Comparison of ENCODE assay signal across 11 mouse cellular contexts in the genomic region with DNA sequence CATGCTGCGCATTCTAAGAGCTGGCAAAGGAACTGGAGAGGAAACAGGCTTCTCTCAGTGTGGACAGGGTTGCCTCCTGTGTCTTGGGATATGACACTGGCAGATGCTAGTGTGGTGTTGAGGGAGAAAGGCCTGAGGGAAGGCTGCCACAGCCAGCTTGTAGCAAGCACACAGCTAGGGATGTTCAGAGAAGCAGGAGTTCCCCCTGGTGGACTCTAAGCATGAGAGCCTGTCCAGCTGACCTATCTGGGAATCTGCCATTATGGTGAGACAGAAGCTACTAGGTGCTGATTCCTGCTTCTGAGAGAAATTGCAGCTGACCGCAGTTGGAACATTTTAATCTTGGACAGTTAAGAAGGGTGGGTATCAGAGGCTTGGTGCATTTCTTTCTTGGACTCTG. TPM values are rescaled to one million over a fixed set of nuclear protein-coding genes. Genes with fewer than 3 reads are reported as not detected.
A peak's percentile ranks its signal among the peaks of the same experiment; 100 is the strongest.
DNase-seq lines count a peak whose midpoint lies in the region; ATAC-seq and TF ChIP-seq lines count a peak whose summit lies in the region.
"Had no signal": no experiment of that assay in that cellular context is flagged by ENCODE, and none has a peak within 500 bp of the region (broad histone marks: within the 10 kb centered on the region; RNA-seq: fewer than 3 reads in every experiment).

No protein-coding gene starts in this region.

- no peak overlapping the region for H3K4me2 ChIP-seq in embryonic facial prominence, embryonic 11.5 days (ENCODE audit: low read depth, low read length)
- H3K4me2 ChIP-seq in midbrain, embryonic 14.5 days (ENCODE audit: low read length), result no peak overlapping the region
- no peak overlapping the region for H3K4me2 ChIP-seq in midbrain, embryonic 15.5 days
- no peak overlapping the region for H3K4me2 ChIP-seq in stomach, postnatal 0 days (replicated peaks; ENCODE audit: low read depth)
- H3K4me2 ChIP-seq: embryonic facial prominence, embryonic 13.5 days; limb, embryonic 15.5 days; stomach, embryonic 15.5 days had no signal

- H3K4me3 ChIP-seq in embryonic facial prominence, embryonic 11.5 days (ENCODE audit: low read depth, low read length), result no peak overlapping the region
- no peak overlapping the region for H3K4me3 ChIP-seq in embryonic facial prominence, embryonic 10.5 days
- H3K4me3 ChIP-seq in midbrain, embryonic 14.5 days (replicated peaks; ENCODE audit: low read depth, low read length), result no peak overlapping the region
- no peak overlapping the region for H3K4me3 ChIP-seq in midbrain, embryonic 15.5 days
- H3K4me3 ChIP-seq in hindbrain, embryonic 10.5 days, result no peak overlapping the region
- H3K4me3 ChIP-seq in stomach, postnatal 0 days (ENCODE audit: low read depth, low read length), result no peak overlapping the region
- H3K4me3 ChIP-seq: embryonic facial prominence, embryonic 13.5 days; limb, embryonic 15.5 days; stomach, embryonic 15.5 days had no signal

- no peaks in the 10 kb centered on the region for H3K9me3 ChIP-seq in embryonic facial prominence, embryonic 11.5 days (replicated peaks; ENCODE audit: control insufficient read depth, low read length)
- H3K9me3 ChIP-seq in embryonic facial prominence, embryonic 10.5 days, result no peaks in the 10 kb centered on the region
- no peaks in the 10 kb centered on the region for H3K9me3 ChIP-seq in midbrain, embryonic 14.5 days (ENCODE audit: control insufficient read depth, low read length)
- no peaks in the 10 kb centered on the region for H3K9me3 ChIP-seq in midbrain, embryonic 15.5 days
- no peaks in the 10 kb centered on the region for H3K9me3 ChIP-seq in hindbrain, embryonic 10.5 days
- no peaks in the 10 kb centered on the region for H3K9me3 ChIP-seq in stomach, postnatal 0 days (ENCODE audit: control insufficient read depth, low read length)
- H3K9me3 ChIP-seq: embryonic facial prominence, embryonic 13.5 days; limb, embryonic 15.5 days; stomach, embryonic 15.5 days had no signal

- no peak overlapping the region for H3K9ac ChIP-seq in embryonic facial prominence, embryonic 11.5 days (replicated peaks; ENCODE audit: low read length)
- no peak overlapping the region for H3K9ac ChIP-seq in midbrain, embryonic 14.5 days (replicated peaks; ENCODE audit: low read length)
- no peak overlapping the region for H3K9ac ChIP-seq in midbrain, embryonic 15.5 days
- H3K9ac ChIP-seq in stomach, postnatal 0 days (ENCODE audit: low read length), result no peak overlapping the region
- H3K9ac ChIP-seq: embryonic facial prominence, embryonic 13.5 days; limb, embryonic 15.5 days; stomach, embryonic 15.5 days had no signal

- peak; percentile 8 for DNase-seq in embryonic facial prominence, embryonic 11.5 days (ENCODE audit: low spot score)
- no peak for DNase-seq in embryonic facial prominence, embryonic 10.5 days (ENCODE audit: low spot score)
- peak; percentile 59 for DNase-seq in midbrain, embryonic 14.5 days
- peak; percentile 25 for DNase-seq in hindbrain, embryonic 10.5 days (ENCODE audit: low spot score)
- DNase-seq in stomach, postnatal 0 days (ENCODE audit: low spot score), result no peak
- DNase-seq in thymus, postnatal 10 days (ENCODE audit: low spot score in 2 of 2), result no peak
- DNase-seq in urinary bladder, postnatal 10 days (ENCODE audit: low spot score), result no peak

- no peak overlapping the region for H3K27ac ChIP-seq in embryonic facial prominence, embryonic 11.5 days (replicated peaks; ENCODE audit: low read depth, low read length)
- H3K27ac ChIP-seq in embryonic facial prominence, embryonic 10.5 days (replicated peaks), result no peak overlapping the region
- no peak overlapping the region for H3K27ac ChIP-seq in midbrain, embryonic 14.5 days (replicated peaks; ENCODE audit: low read depth, low read length)
- no peak overlapping the region; the same call in 1 of the 2 replicates for H3K27ac ChIP-seq in midbrain, embryonic 15.5 days
- no peak overlapping the region; the same call in 1 of the 2 replicates for H3K27ac ChIP-seq in hindbrain, embryonic 10.5 days
- no peak overlapping the region for H3K27ac ChIP-seq in stomach, postnatal 0 days (replicated peaks)
- H3K27ac ChIP-seq: embryonic facial prominence, embryonic 13.5 days; limb, embryonic 15.5 days had no signal

- no peaks in the 10 kb centered on the region for H3K4me1 ChIP-seq in embryonic facial prominence, embryonic 11.5 days (ENCODE audit: control insufficient read depth, insufficient read depth, low read length)
- H3K4me1 ChIP-seq in embryonic facial prominence, embryonic 10.5 days, result peaks cover 20% of the 10 kb centered on the region
- peaks cover 15% of the 10 kb centered on the region for H3K4me1 ChIP-seq in midbrain, embryonic 14.5 days (ENCODE audit: control insufficient read depth, insufficient read depth, low read length)
- peaks cover 15% of the 10 kb centered on the region for H3K4me1 ChIP-seq in midbrain, embryonic 15.5 days
- peaks cover 46% of the 10 kb centered on the region for H3K4me1 ChIP-seq in hindbrain, embryonic 10.5 days (replicated peaks)
- H3K4me1 ChIP-seq in stomach, postnatal 0 days (replicated peaks; ENCODE audit: control insufficient read depth, insufficient read depth), result no peaks in the 10 kb centered on the region
- H3K4me1 ChIP-seq: limb, embryonic 15.5 days; stomach, embryonic 15.5 days had no signal

- peak; percentile 75 for TF ChIP-seq CTCF in stomach, postnatal 0 days (IDR thresholded peaks at IDR 0.05; ENCODE audit: low read depth)

- no peak for ATAC-seq in embryonic facial prominence, embryonic 11.5 days (replicated peaks; ENCODE audit: insufficient number of reproducible peaks, low FRiP score, low TSS enrichment, low read depth)
- no peak for ATAC-seq in midbrain, embryonic 14.5 days (ENCODE audit: low FRiP score, low TSS enrichment)
- no peak for ATAC-seq in midbrain, embryonic 15.5 days (replicated peaks)
- ATAC-seq in stomach, postnatal 0 days (ENCODE audit: low FRiP score, low TSS enrichment), result no peak

- 96% methylated on average over 2 of the region's 2 CpGs for WGBS in embryonic facial prominence, embryonic 11.5 days
- 93% methylated on average over 2 of the region's 2 CpGs for WGBS in embryonic facial prominence, embryonic 10.5 days
- WGBS in midbrain, embryonic 14.5 days, result 100% methylated on average over 2 of the region's 2 CpGs
- 93% methylated on average over 2 of the region's 2 CpGs for WGBS in midbrain, embryonic 15.5 days
- 94% methylated on average over 2 of the region's 2 CpGs for WGBS in hindbrain, embryonic 10.5 days
- WGBS in stomach, postnatal 0 days, result 88% methylated on average over 2 of the region's 2 CpGs

- no peaks in the 10 kb centered on the region for H3K27me3 ChIP-seq in embryonic facial prominence, embryonic 11.5 days (ENCODE audit: control insufficient read depth, insufficient read depth, low read length)
- H3K27me3 ChIP-seq in embryonic facial prominence, embryonic 10.5 days (replicated peaks; ENCODE audit: low read depth, poor library complexity, severe bottlenecking), result no peaks in the 10 kb centered on the region
- no peaks in the 10 kb centered on the region for H3K27me3 ChIP-seq in midbrain, embryonic 14.5 days (ENCODE audit: control insufficient read depth, insufficient read depth, low read length)
- no peaks in the 10 kb centered on the region for H3K27me3 ChIP-seq in midbrain, embryonic 15.5 days (replicated peaks)
- H3K27me3 ChIP-seq in hindbrain, embryonic 10.5 days (ENCODE audit: insufficient read depth, poor library complexity, severe bottlenecking), result no peaks in the 10 kb centered on the region
- no peaks in the 10 kb centered on the region for H3K27me3 ChIP-seq in stomach, postnatal 0 days (ENCODE audit: control insufficient read depth, insufficient read depth, low read length)
- H3K27me3 ChIP-seq: embryonic facial prominence, embryonic 13.5 days; limb, embryonic 15.5 days; stomach, embryonic 15.5 days had no signal

- TF ChIP-seq EP300 in stomach, postnatal 0 days (optimal IDR thresholded peaks at IDR 0.05), result no peak

- no peaks in the 10 kb centered on the region; the same call in 1 of the 2 replicates for H3K36me3 ChIP-seq in embryonic facial prominence, embryonic 11.5 days (replicated peaks; ENCODE audit: control insufficient read depth, insufficient read depth, low read depth, low read length)
- peaks cover 98% of the 10 kb centered on the region for H3K36me3 ChIP-seq in embryonic facial prominence, embryonic 10.5 days (replicated peaks)
- H3K36me3 ChIP-seq in midbrain, embryonic 14.5 days (ENCODE audit: control insufficient read depth, insufficient read depth, low read length), result peaks cover 77% of the 10 kb centered on the region
- H3K36me3 ChIP-seq in midbrain, embryonic 15.5 days (replicated peaks), result peaks cover 22% of the 10 kb centered on the region
- H3K36me3 ChIP-seq in hindbrain, embryonic 10.5 days, result peaks cover 85% of the 10 kb centered on the region
- peaks cover 8% of the 10 kb centered on the region for H3K36me3 ChIP-seq in stomach, postnatal 0 days (ENCODE audit: control insufficient read depth, insufficient read depth, low read length)

RNA-seq across cellular contexts. Expression of a gene that starts 19.1 kb away (rescaled TPM):
- not detected in 2 replicates for polyA plus RNA-seq in embryonic facial prominence, embryonic 11.5 days (2014; fragmentation: Nextera tagmentation; extraction: Ambion mirVana)
- polyA plus RNA-seq in embryonic facial prominence, embryonic 10.5 days (2016; fragmentation: Nextera tagmentation; extraction: Ambion mirVana), result 0.14 TPM in 1 of 2 replicates, not detected in the other
- not detected in 2 replicates for polyA plus RNA-seq in midbrain, embryonic 14.5 days (2014; fragmentation: Nextera tagmentation; extraction: Ambion mirVana)
- polyA plus RNA-seq in midbrain, embryonic 15.5 days (2015; fragmentation: Nextera tagmentation; extraction: Ambion mirVana), result not detected in 2 replicates
- not detected in 2 replicates for polyA plus RNA-seq in hindbrain, embryonic 10.5 days (2016; fragmentation: Nextera tagmentation; extraction: Ambion mirVana)
- 0.05 TPM in 1 of 2 replicates, not detected in the other for polyA plus RNA-seq in stomach, postnatal 0 days (2015; fragmentation: Nextera tagmentation; extraction: Ambion mirVana)
- polyA plus RNA-seq: embryonic facial prominence, embryonic 13.5 days had no signal

Comparison
In these comparisons a context has a peak if more than half of its experiments do, and no peak if none do; other contexts are left out.
1. DNase-seq: peak in embryonic facial prominence, embryonic 11.5 days (single experiment), midbrain, embryonic 14.5 days (single experiment) and hindbrain, embryonic 10.5 days (single experiment); none in embryonic facial prominence, embryonic 10.5 days (single experiment), stomach, postnatal 0 days (single experiment), thymus, postnatal 10 days (0 of 2) and urinary bladder, postnatal 10 days (single experiment).